Mouse (Mus musculus) liver, embryonic 16.5 days (tissue): ENCODE measurements around the gene Rab3b. TPM values are rescaled to one million over a fixed set of nuclear protein-coding genes. Genes with fewer than 3 reads are reported as not detected.
A peak's percentile ranks its signal among the peaks of the same experiment; 100 is the strongest.

Experiments used
- ATAC-seq: fragments of 200-750 bp; cut with Nextera tagmentation; 2 replicates; pipeline ENCODE4 v1.8.0; 2017; ENCODE audit warnings: low read depth, mild to moderate bottlenecking, moderate number of reproducible peaks, moderate library complexity
- H3K27ac ChIP-seq: fragments of 300-500 bp; sonication (generic); 2 replicates; pipeline ENCODE4 v1.5.1; 2014; ENCODE audit warnings: mild to moderate bottlenecking, low read length
- H3K27me3 ChIP-seq: fragments of 300-500 bp; sonication (generic); 2 replicates; pipeline ENCODE4 v1.6.1; 2014; ENCODE audit warnings: low read depth, low read length, mixed read lengths; ENCODE audit not compliant: control insufficient read depth, insufficient read depth
- H3K36me3 ChIP-seq: fragments of 300-500 bp; sonication (generic); 2 replicates; pipeline ENCODE4 v1.6.1; 2014; ENCODE audit warnings: mild to moderate bottlenecking; ENCODE audit not compliant: control insufficient read depth, insufficient read depth
- H3K4me1 ChIP-seq: fragments of 300-500 bp; sonication (generic); 2 replicates; pipeline ENCODE4 v1.6.1; 2014; ENCODE audit warnings: low read depth, low read length, mixed read lengths; ENCODE audit not compliant: control insufficient read depth
- H3K4me2 ChIP-seq: fragments of 300-500 bp; sonication (generic); 2 replicates; pipeline ENCODE4 v1.6.1; 2014; ENCODE audit warnings: low read depth, low read length, mixed read lengths
- H3K4me3 ChIP-seq: fragments of 300-500 bp; sonication (generic); 2 replicates; pipeline ENCODE4 v1.5.1; 2014; ENCODE audit warnings: low read depth, mild to moderate bottlenecking, low read length
- H3K9ac ChIP-seq: fragments of 300-500 bp; sonication (generic); 2 replicates; pipeline ENCODE4 v1.6.1; 2014; ENCODE audit warnings: low read depth, low read length
- H3K9me3 ChIP-seq: fragments of 300-500 bp; sonication (generic); replicated peaks from 2 replicates; pipeline ENCODE4 v1.6.1; 2016; ENCODE audit warnings: low read length; ENCODE audit not compliant: control insufficient read depth
- WGBS: fragments of 180-500 bp; shearing (Covaris S2); extraction: QIAGEN DNeasy Blood & Tissue Kit; methylation state at CpG from one replicate; pipeline ENCODE4 v1.1.7; 2014; ENCODE audit not compliant: insufficient replicate concordance; 5-methylcytosine and 5-hydroxymethylcytosine counted together
- polyA plus RNA-seq: library from polyadenylated mRNA; unstranded; fragments of >200 nt; fragmentation: Nextera tagmentation; extraction: Ambion mirVana; gene quantifications from 2 replicates; pipeline ENCODE4 v1.2.1, GENCODE M21; 2015

Gene Rab3b
- polyA plus RNA-seq, 1 experiment from 2014 or later: 2.5 TPM

- no peak overlapping the region for H3K27ac ChIP-seq
- 61% methylated on average over 7 of the region's 7 CpGs for WGBS
- no peak overlapping the region for H3K9ac ChIP-seq
- H3K4me2 ChIP-seq: no peak overlapping the region
- ATAC-seq: no peak
- no peak overlapping the region for H3K4me3 ChIP-seq
- no peaks in the 10 kb centered on the region for H3K36me3 ChIP-seq
- H3K9me3 ChIP-seq: no peaks in the 10 kb centered on the region
- no peaks in the 10 kb centered on the region for H3K27me3 ChIP-seq
- H3K4me1 ChIP-seq: peaks cover 4% of the 10 kb centered on the region
These were observed 36.8 kb upstream of the Rab3b start for GRCm38 (mm10) chr4:108841920-108842578.

DNA sequence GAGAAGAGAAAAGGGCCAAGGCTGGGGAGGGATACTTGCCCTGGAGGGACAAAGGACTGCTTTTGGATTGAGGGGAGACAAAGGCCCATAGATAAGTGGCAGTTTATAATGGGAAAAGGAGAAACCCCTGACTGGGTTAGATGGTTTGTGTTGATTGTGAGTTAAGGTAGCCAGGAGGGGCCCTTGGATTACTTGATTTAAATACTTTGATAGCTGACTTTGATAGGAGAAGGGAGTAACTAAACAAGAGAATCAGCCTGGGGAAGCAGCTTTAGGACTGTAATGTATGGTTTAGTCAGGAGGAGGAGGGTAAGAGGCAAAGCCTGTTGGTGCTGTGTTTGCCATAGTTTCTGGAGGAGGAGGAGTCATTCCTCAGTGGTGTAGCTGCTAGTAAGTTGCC is 35.5 kb upstream of the Rab3b start:
- Histone ChIP-seq H3K4me3 (no peak overlapping the region), H3K27ac (no peak overlapping the region), H3K36me3 (no peaks in the 10 kb centered on the region), H3K9ac (no peak overlapping the region), H3K4me2 (no peak overlapping the region), H3K4me1 (peaks cover 4% of the 10 kb centered on the region), H3K9me3 (no peaks in the 10 kb centered on the region), H3K27me3 (no peaks in the 10 kb centered on the region)
- no peak for ATAC-seq

GRCm38 (mm10) chr4:108845824-108846569 is 32.9 kb upstream of the Rab3b start:
- no peak for ATAC-seq
- 69% methylated on average over 5 of the region's 5 CpGs for WGBS
- no peak overlapping the region for H3K9ac ChIP-seq
- H3K9me3 ChIP-seq: no peaks in the 10 kb centered on the region
- H3K4me3 ChIP-seq: no peak overlapping the region
- no peaks in the 10 kb centered on the region for H3K36me3 ChIP-seq
- peaks cover 11% of the 10 kb centered on the region for H3K4me1 ChIP-seq
- H3K27me3 ChIP-seq: no peaks in the 10 kb centered on the region
- no peak overlapping the region for H3K27ac ChIP-seq
- H3K4me2 ChIP-seq: no peak overlapping the region

- Histone ChIP-seq H3K9me3 (no peaks in the 10 kb centered on the region), H3K9ac (peak within 1 kb of the TSS; percentile 81), H3K4me1 (peaks cover 11% of the 10 kb centered on the region), H3K36me3 (no peaks in the 10 kb centered on the region), H3K4me3 (peak within 1 kb of the TSS; percentile 97), H3K27me3 (no peaks in the 10 kb centered on the region), H3K4me2 (peak within 1 kb of the TSS; percentile 94), H3K27ac (peak within 1 kb of the TSS; percentile 83)
- under 1% methylated on average over 77 of the region's 77 CpGs for WGBS
- ATAC-seq: peak; percentile 83
These were observed 31.0 kb upstream of the Rab3b start, which contains the start of gene Kti12 for GRCm38 (mm10) chr4:108847715-108848504. TSS of gene Kti12 (plus strand) at chr4:108847785.

DNA sequence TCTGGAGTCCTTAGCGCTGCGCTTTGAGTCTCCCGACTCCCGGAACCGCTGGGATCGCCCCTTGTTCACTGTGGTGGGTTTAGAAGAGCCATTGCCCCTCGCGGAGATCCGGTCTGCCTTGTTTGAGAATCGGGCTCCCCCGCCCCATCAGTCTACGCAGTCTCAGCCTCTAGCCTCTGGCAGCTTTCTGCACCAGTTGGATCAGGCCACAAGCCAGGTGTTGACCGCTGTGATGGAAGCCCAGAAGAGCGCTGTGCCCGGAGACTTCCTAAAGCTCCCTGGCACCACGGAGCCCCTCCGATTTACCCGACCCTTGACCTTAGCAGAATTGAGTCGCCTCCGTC is 30.4 kb upstream of the Rab3b start, which contains the start of gene A730015C16Rik:
Gene A730015C16Rik (minus strand): TSS at position 115 of the 344 bp plus-strand sequence.
- H3K9ac ChIP-seq: peak within 1 kb of the TSS; percentile 81
- H3K4me2 ChIP-seq: peak within 1 kb of the TSS; percentile 94
- H3K4me1 ChIP-seq: peaks cover 9% of the 10 kb centered on the region
- no peaks in the 10 kb centered on the region for H3K36me3 ChIP-seq
- H3K27ac ChIP-seq: peak within 1 kb of the TSS; percentile 83
- peak; percentile 31 for ATAC-seq
- no peaks in the 10 kb centered on the region for H3K27me3 ChIP-seq
- peak within 1 kb of the TSS; percentile 97 for H3K4me3 ChIP-seq
- no peaks in the 10 kb centered on the region for H3K9me3 ChIP-seq
- WGBS: 4% methylated on average over 20 of the region's 20 CpGs

DNA sequence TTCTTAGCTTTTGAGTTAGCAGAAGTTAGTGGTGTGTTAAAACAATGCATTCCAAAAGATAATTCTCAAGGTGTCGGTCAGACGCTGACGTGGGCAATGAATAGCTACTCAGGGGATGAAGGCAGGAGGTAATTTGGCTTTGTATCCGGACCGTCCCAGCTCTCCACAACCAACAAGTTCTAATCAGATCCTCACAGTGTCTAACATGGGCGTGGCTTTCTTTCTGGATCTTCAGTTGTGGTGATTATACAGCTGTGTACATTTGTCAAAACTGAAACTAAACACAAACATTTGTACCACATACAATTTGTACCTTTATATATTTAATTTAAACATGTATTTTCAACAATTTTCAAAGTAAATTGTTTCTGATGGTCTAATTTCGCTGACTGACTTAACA is 12.1 kb upstream of the Rab3b start:
- 35% methylated on average over 7 of the region's 7 CpGs for WGBS
- Histone ChIP-seq H3K4me3 (no peak overlapping the region), H3K36me3 (no peaks in the 10 kb centered on the region), H3K9ac (peak overlapping the region; percentile 8; the same call in 1 of the 2 replicates), H3K4me1 (peaks cover 7% of the 10 kb centered on the region), H3K4me2 (peak overlapping the region; percentile 46), H3K27me3 (no peaks in the 10 kb centered on the region), H3K9me3 (no peaks in the 10 kb centered on the region), H3K27ac (peak overlapping the region; percentile 38; the same call in 1 of the 2 replicates)
- ATAC-seq: peak; percentile 89

GRCm38 (mm10) chr4:108869730-108870374 is 9.0 kb upstream of the Rab3b start:
- Histone ChIP-seq H3K27me3 (no peaks in the 10 kb centered on the region), H3K9ac (no peak overlapping the region), H3K36me3 (no peaks in the 10 kb centered on the region), H3K4me2 (no peak overlapping the region), H3K27ac (no peak overlapping the region), H3K4me3 (no peak overlapping the region), H3K4me1 (peaks cover 7% of the 10 kb centered on the region), H3K9me3 (no peaks in the 10 kb centered on the region)
- ATAC-seq: peak; percentile 64; the same call in 1 of the 2 replicates
- 30% methylated on average over 10 of the region's 10 CpGs for WGBS

DNA sequence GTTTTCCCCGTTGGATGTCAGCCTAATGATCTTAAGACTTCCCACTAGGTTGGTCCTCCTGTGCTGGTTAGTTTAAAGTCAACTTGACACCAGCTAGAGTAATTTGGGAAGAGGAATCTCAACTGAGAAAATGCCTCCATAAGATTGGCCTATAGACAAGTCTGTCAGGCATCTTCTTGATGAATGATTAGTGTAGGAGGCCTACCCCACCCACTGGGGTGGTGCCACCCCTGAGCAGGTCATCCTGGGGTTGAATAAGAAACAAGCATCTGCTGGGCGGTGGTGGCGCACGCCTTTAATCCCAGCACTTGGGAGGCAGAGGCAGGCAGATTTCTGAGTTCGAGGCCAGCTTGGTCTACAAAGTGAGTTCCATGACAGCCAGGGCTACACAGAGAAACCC is 5.1 kb upstream of the Rab3b start:
- ATAC-seq: no peak
- peaks cover 2% of the 10 kb centered on the region; the same call in 1 of the 2 replicates for H3K27me3 ChIP-seq
- H3K9me3 ChIP-seq: no peaks in the 10 kb centered on the region
- no peak overlapping the region for H3K9ac ChIP-seq
- no peak overlapping the region for H3K4me2 ChIP-seq
- H3K27ac ChIP-seq: no peak overlapping the region
- peaks cover 2% of the 10 kb centered on the region for H3K4me1 ChIP-seq
- H3K4me3 ChIP-seq: no peak overlapping the region
- H3K36me3 ChIP-seq: no peaks in the 10 kb centered on the region
- WGBS: 68% methylated on average over 5 of the region's 5 CpGs
